Mouse (Mus musculus): ENCODE measurements at regions not wholly inside any gene's neighbourhood (a gene's known extent, or its start where the extent isn't known, plus 50 kb on each side); places are given as distances from the start of the nearest gene placed in this dataset.

DNA sequence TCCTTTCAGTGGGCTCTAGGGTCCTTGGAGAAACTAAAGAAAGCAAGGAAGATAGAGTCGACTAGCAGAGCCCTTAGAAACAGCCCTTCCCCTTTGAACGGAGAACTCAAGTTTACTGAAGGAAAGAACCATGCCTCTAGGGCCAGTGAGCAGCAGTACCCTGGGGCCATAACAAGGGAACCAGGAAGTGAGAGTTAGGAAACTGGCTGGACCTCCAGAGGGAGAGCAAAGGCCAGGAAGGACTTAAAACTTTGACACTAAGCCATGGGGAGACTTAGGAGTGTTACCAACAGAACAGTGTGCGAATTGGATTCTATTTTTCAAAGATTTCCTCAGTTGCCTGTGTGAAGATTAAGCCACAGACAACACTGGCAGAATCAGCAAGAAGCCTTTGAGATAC, 82.6 kb upstream of the Fn1 start:
- no peak for DNase-seq

DNA sequence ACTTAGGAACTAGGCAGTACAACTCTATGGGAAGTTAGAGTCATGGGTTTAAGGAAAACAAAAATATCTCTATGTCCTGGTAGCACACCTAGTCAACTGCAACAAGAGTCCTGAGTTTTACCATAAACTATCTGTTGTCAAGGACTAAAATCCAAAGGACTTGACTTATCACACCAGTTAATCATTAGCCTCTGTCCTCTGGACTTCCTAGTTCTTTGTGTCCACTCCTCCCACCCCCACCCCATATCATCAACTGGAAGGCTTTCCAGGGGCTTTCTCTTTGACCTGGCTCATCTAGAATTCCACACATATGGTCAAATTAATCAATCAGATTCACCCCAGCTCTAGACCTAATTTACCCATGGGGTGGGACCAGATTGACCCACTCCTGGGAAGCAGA, 78.6 kb upstream of the Fn1 start:
- DNase-seq = no peak

DNA sequence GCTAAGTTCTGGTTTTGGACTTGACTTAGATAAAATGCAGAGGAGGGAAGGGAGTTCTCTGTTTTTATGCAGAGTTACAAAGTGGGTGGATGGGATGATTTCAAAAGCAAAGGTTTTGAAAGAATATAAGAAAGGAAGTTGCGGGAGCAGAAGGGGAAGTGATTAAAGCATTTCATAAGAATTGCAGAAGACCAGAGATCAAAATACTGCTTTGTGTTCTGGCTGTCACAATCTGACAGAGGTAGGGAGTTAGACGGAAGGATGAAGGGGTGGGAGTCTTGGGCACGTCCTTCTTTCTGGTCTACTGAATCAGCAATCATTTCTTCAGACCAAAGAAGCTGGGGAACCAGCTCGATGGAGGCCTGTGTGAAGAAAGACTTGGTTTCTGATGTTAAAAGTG, 78.0 kb upstream of the Fn1 start:
- DNase-seq = no peak

DNA sequence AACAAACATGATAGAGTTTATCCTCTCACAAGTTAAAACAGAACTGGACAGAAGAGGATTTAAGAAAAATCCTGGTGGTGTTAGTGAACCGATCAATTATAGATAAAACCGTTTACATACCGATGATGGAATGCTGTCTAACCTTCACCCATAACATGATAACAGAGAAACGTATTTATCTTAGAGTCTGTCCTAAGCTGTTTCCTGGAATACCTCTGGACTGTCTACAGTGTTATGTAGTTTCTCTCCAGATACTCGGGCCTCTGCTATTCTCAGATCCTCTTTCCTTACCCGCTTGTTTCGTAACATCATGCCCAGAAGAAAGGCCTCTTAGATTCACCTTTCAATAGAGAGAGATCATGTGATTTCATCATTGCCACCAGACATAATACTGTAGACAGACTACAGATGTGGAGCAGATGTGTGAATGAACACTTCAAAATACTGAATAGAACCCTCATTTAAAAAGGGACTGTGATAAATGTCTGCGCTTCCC, 75.9 kb upstream of the Fn1 start:
- no peak for DNase-seq

DNA sequence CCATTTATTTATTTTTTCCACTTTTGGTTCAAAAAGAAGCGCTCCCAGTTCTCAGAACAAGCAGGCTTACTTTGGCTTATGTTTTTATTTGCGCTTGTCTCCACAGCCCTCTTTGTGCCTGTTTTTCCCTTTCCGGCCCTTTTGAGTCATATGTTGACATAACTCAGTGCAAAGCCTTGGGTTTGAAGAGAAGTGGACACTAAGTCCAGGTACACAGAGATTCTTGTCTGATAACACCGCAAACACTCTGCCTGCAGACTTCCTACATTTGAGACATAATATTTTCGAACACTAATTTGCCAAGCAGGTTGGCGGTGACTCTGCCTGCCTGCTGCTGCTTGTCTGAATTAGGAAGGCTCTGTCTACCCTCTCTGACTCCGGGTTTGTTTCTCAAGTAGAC, 70.8 kb upstream of the Fn1 start:
- DNase-seq = no peak

DNA sequence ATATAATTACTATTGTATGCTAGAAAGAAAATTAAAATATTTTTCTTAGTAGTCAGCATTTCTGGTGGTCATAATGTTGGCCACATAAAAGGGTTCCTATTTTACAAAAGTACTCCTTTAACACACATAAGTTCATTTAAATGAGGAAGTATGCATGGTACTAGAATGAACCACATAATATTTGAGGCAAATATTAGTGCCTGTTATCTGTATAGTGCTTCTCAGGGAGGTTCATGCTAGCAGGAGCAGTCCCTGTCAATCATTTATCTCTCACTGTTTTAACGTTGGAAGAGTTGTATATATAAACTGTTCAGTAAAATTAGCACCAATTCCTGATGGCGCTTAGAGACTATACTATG, 70.0 kb upstream of the Fn1 start:
- no peak for DNase-seq

DNA sequence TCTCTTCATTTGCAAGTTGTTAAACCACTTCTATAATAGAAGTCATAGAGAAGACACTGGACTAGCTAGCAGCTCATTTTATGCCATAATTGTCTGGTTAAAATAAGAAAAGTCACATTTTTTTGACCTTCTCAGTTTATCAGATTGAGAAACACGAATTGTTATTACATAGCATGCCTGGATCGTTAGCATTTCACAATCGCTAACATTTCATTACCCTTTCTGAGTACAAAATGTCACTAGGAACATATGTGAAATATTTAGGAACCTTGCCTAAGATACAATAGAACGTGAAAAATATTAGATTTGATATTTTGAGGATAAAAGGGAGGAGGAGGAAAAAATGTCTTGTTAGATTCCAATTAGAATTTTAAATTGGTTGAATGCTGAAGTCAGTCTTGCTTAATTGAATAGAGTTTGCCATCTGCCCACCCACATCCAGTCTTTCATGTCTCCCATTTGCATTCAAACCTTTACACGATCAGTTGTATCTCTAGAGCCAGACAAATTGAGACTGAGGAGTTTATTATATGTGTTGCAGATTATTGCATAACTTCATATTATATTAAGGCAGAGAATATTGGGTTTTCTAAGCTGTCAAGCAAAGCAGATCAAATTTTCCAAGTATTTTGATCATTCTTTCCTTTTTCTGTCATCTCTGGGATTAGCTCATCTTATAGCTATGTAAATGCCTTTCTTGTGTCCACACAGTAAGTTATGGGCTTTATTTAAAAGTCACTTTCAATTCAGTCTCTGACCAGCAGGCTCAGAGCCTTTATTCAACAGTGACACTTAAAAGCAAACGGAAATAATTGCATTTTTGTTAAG, 69.4 kb upstream of the Fn1 start:
- no peak for DNase-seq

Measured in liver (tissue).